Mouse (Mus musculus): ENCODE results near the gene Gm3106.
"Not testable (repeated sequence)": the region's sequence is repeated elsewhere in the genome, so short reads cannot be mapped to it uniquely, and the experiment has no call there.

Gene Gm3106

GRCm38 (mm10) chr5:94217705-94218104 is at the start of gene Gm3106:
Gene Gm3106 (plus strand): TSS chr5:94218005.
- DNase-seq = not testable (repeated sequence)
